Mouse (Mus musculus): ENCODE measurements around the gene Cd79a.

DNA sequence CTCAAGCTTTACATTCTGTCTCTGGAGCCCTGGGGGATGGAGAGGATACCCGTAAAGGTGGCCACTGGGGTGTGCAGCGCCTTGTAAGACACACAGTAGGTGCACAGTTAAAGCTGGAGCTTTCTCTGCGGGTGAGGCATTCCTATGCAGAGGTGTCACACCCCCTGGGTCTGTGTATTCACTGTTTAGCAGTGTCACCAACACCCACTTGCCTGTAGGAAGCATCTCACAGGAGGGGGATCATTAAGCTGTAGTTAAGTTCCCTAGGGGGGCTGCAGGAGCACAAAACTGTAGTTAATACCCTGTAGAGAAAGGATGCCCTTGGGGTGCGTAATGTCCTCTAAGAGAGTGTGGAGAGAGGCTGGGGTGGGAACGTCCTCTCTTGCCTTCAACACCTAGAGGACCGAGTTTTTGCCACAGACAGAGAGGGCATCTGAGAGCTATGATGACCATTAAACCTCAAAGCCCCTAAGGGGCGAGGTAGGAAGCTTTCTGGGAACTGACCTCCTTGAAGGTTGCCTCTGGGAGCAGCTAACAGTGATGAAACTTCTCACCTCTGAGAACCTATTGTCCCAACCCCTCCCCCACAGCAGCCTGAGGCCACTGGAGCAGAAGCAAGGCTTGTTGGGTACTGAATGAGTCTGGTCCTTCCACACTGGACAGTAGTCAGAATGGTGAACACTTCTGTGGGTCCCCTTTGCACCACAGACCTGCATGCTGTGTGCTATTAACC, 50.3 kb downstream of the Cd79a start:
- TF ChIP-seq CTCF (IDR thresholded peaks at IDR 0.05; ENCODE audit: low read depth, low read length) (no peak), POLR2A (IDR thresholded peaks at IDR 0.05; ENCODE audit: insufficient read depth, low read length) (no peak)
